In genomic region chr12:25192216-25192615, GRCm38 (mm10) we compare ENCODE assay signal across 22 mouse cellular contexts.
DNase-seq lines count a peak whose midpoint lies in the region; ATAC-seq lines count a peak whose summit lies in the region.
"Had no signal": no experiment of that assay in that cellular context is flagged by ENCODE, and none has a peak within 500 bp of the region (broad histone marks: within the 10 kb centered on the region; RNA-seq: fewer than 3 reads in every experiment).

No protein-coding gene starts in this region.

- ATAC-seq in megakaryocyte, adult 5-6 weeks (ENCODE audit: poor library complexity, severe bottlenecking), result no peak
- no peak for ATAC-seq in midbrain, embryonic 16.5 days
- ATAC-seq: forebrain, embryonic 15.5 days; hindbrain, postnatal 0 days; intestine, embryonic 15.5 days; Patski had no signal

- H3K27me3 ChIP-seq in megakaryocyte, embryonic 14.5 days (replicated peaks), result no peaks in the 10 kb centered on the region
- H3K27me3 ChIP-seq in midbrain, embryonic 16.5 days (ENCODE audit: control insufficient read depth, insufficient read depth, low read depth, low read length), result no peaks in the 10 kb centered on the region
- H3K27me3 ChIP-seq in embryonic facial prominence, embryonic 10.5 days (replicated peaks; ENCODE audit: low read depth, poor library complexity, severe bottlenecking), result no peaks in the 10 kb centered on the region
- H3K27me3 ChIP-seq: embryonic facial prominence, embryonic 13.5 days; forebrain, embryonic 15.5 days; heart, embryonic 13.5 days; hindbrain, embryonic 12.5 days; intestine, embryonic 15.5 days; Patski had no signal

- H3K4me3 ChIP-seq in megakaryocyte, embryonic 14.5 days (replicated peaks), result peak overlapping the region; percentile 40
- H3K4me3 ChIP-seq in midbrain, embryonic 16.5 days (ENCODE audit: low read depth, low read length), result no peak overlapping the region
- H3K4me3 ChIP-seq in embryonic facial prominence, embryonic 10.5 days, result no peak overlapping the region
- H3K4me3 ChIP-seq: embryonic facial prominence, embryonic 13.5 days; forebrain, embryonic 15.5 days; heart, embryonic 13.5 days; hindbrain, embryonic 12.5 days; intestine, embryonic 15.5 days had no signal

- H3K4me2 ChIP-seq in midbrain, embryonic 16.5 days (ENCODE audit: low read length), result no peak overlapping the region
- H3K4me2 ChIP-seq: embryonic facial prominence, embryonic 13.5 days; forebrain, embryonic 15.5 days; heart, embryonic 13.5 days; hindbrain, embryonic 12.5 days; intestine, embryonic 15.5 days had no signal

- DNase-seq in naive thymus-derived CD4-positive, alpha-beta T cell, adult 2 months (ENCODE audit: low read depth), result peak; percentile 36
- DNase-seq in thymus, postnatal 14 days, result peak; percentile 56
- DNase-seq in retina, postnatal 1 day, result no peak
- DNase-seq in embryonic facial prominence, embryonic 10.5 days (ENCODE audit: low spot score), result no peak
- DNase-seq: adrenal gland, adult 8-10 months; adrenal gland, postnatal 36 days; cerebellum, adult 11 months; cerebellum, adult 8-10 months; cerebellum, postnatal 25 days; gastrocnemius, postnatal 36 days; heart, adult 11 months; heart, postnatal 36 days had no signal

- WGBS in midbrain, embryonic 16.5 days, result 93% methylated on average over 6 of the region's 6 CpGs
- WGBS in embryonic facial prominence, embryonic 10.5 days, result 92% methylated on average over 6 of the region's 6 CpGs

- H3K27ac ChIP-seq in midbrain, embryonic 16.5 days (ENCODE audit: low read length), result no peak overlapping the region
- no peak overlapping the region for H3K27ac ChIP-seq in embryonic facial prominence, embryonic 10.5 days (replicated peaks)
- H3K27ac ChIP-seq: embryonic facial prominence, embryonic 13.5 days; forebrain, embryonic 15.5 days; heart, embryonic 13.5 days; hindbrain, embryonic 12.5 days; hindbrain, postnatal 0 days; intestine, embryonic 15.5 days had no signal

- peaks cover 93% of the 10 kb centered on the region for H3K4me1 ChIP-seq in megakaryocyte, embryonic 14.5 days
- H3K4me1 ChIP-seq in midbrain, embryonic 16.5 days (ENCODE audit: control insufficient read depth, insufficient read depth, low read length), result no peaks in the 10 kb centered on the region
- peaks cover 22% of the 10 kb centered on the region for H3K4me1 ChIP-seq in embryonic facial prominence, embryonic 10.5 days

- no peak overlapping the region for H3K9ac ChIP-seq in midbrain, embryonic 16.5 days (ENCODE audit: low read depth, low read length)
- H3K9ac ChIP-seq: embryonic facial prominence, embryonic 13.5 days; forebrain, embryonic 15.5 days; heart, embryonic 13.5 days; hindbrain, embryonic 12.5 days; intestine, embryonic 15.5 days had no signal

- peaks cover 13% of the 10 kb centered on the region for H3K36me3 ChIP-seq in megakaryocyte, embryonic 14.5 days (replicated peaks; ENCODE audit: low read length)
- H3K36me3 ChIP-seq in midbrain, embryonic 16.5 days (ENCODE audit: control insufficient read depth, insufficient read depth, low read length), result no peaks in the 10 kb centered on the region
- H3K36me3 ChIP-seq in embryonic facial prominence, embryonic 10.5 days (replicated peaks), result no peaks in the 10 kb centered on the region
- H3K36me3 ChIP-seq: embryonic facial prominence, embryonic 13.5 days; forebrain, embryonic 15.5 days; heart, embryonic 13.5 days; hindbrain, embryonic 12.5 days; intestine, embryonic 15.5 days had no signal

- peaks cover 11% of the 10 kb centered on the region for H3K9me3 ChIP-seq in megakaryocyte, embryonic 14.5 days
- no peaks in the 10 kb centered on the region for H3K9me3 ChIP-seq in midbrain, embryonic 16.5 days (replicated peaks; ENCODE audit: control insufficient read depth, low read length, poor library complexity, severe bottlenecking)
- no peaks in the 10 kb centered on the region for H3K9me3 ChIP-seq in embryonic facial prominence, embryonic 10.5 days
- H3K9me3 ChIP-seq: embryonic facial prominence, embryonic 13.5 days; forebrain, embryonic 15.5 days; heart, embryonic 13.5 days; hindbrain, embryonic 12.5 days; intestine, embryonic 15.5 days had no signal

Comparison
In these comparisons a context has a peak if more than half of its experiments do, and no peak if none do; other contexts are left out.
1. DNase-seq: peak in naive thymus-derived CD4-positive, alpha-beta T cell, adult 2 months (single experiment) and thymus, postnatal 14 days (single experiment); none in retina, postnatal 1 day (single experiment) and embryonic facial prominence, embryonic 10.5 days (single experiment).